Mouse (Mus musculus) intestine, embryonic 15.5 days (tissue): ENCODE results near the gene Smlr1. TPM values are rescaled to one million over a fixed set of nuclear protein-coding genes. Genes with fewer than 3 reads are reported as not detected.

Source experiments
- ATAC-seq: fragments of 200-750 bp; cut with Nextera tagmentation; 2 replicates; pipeline ENCODE4 v1.8.0; 2017; ENCODE audit warnings: moderate TSS enrichment, moderate library complexity
- H3K27ac ChIP-seq: fragments of 300-500 bp; sonication (generic); 2 replicates; pipeline ENCODE4 v1.5.1; 2015; ENCODE audit warnings: mild to moderate bottlenecking, inconsistent platforms
- H3K27me3 ChIP-seq: fragments of 300-500 bp; sonication (generic); replicated peaks from 2 replicates; pipeline ENCODE4 v1.6.1; 2015; ENCODE audit warnings: inconsistent platforms
- H3K36me3 ChIP-seq: fragments of 300-500 bp; sonication (generic); 2 replicates; pipeline ENCODE4 v1.6.1; 2015; ENCODE audit warnings: inconsistent platforms
- H3K4me1 ChIP-seq: fragments of 300-500 bp; sonication (generic); replicated peaks from 2 replicates; pipeline ENCODE4 v1.6.1; 2015; ENCODE audit warnings: inconsistent platforms
- H3K4me2 ChIP-seq: fragments of 300-500 bp; sonication (generic); replicated peaks from 2 replicates; pipeline ENCODE4 v1.6.1; 2015; ENCODE audit warnings: mild to moderate bottlenecking, inconsistent platforms
- H3K4me3 ChIP-seq: fragments of 300-500 bp; sonication (generic); replicated peaks from 2 replicates; pipeline ENCODE4 v1.5.1; 2015; ENCODE audit warnings: inconsistent platforms
- H3K9ac ChIP-seq: fragments of 300-500 bp; sonication (generic); 2 replicates; pipeline ENCODE4 v1.6.1; 2015; ENCODE audit warnings: inconsistent platforms
- H3K9me3 ChIP-seq: fragments of 300-500 bp; sonication (generic); 2 replicates; pipeline ENCODE4 v1.6.1; 2016; ENCODE audit warnings: inconsistent platforms
- WGBS: fragments of 180-500 bp; shearing (Covaris S2); methylation state at CpG from one replicate; pipeline ENCODE4 v1.1.7; 2015; 5-methylcytosine and 5-hydroxymethylcytosine counted together
- polyA plus RNA-seq: library from polyadenylated mRNA; unstranded; fragments of >200 nt; fragmentation: Nextera tagmentation; extraction: Ambion mirVana; gene quantifications from 2 replicates; pipeline ENCODE4 v1.2.1, GENCODE M21; 2015

Smlr1 gene
- polyA plus RNA-seq = 9.3 and 12.8 TPM in 2 replicates

GRCm38 (mm10) chr10:25535891-25536331 is at the start of gene Smlr1:
Gene Smlr1 (minus strand): TSS chr10:25536267.
- Histone ChIP-seq H3K27ac (0 out of 2 replicates have a peak within 1 kb of the TSS, but pooled peaks have one; percentile 54), H3K4me3 (no peak within 1 kb of the TSS), H3K36me3 (no peaks in the 10 kb centered on the region), H3K9ac (no peak within 1 kb of the TSS), H3K9me3 (no peaks in the 10 kb centered on the region), H3K27me3 (no peaks in the 10 kb centered on the region), H3K4me2 (no peak within 1 kb of the TSS), H3K4me1 (0 out of 2 replicates have a peak, but pooled peaks cover 3% of the 10 kb centered on the region)
- WGBS = 82% methylated on average over 10 of the region's 10 CpGs
- peak; percentile 55 for ATAC-seq

- no peak overlapping the region for H3K27ac ChIP-seq
- H3K27me3 ChIP-seq = no peaks in the 10 kb centered on the region
- no peak for ATAC-seq
- H3K9me3 ChIP-seq = no peaks in the 10 kb centered on the region
- no peaks in the 10 kb centered on the region for H3K4me1 ChIP-seq
- H3K36me3 ChIP-seq = no peaks in the 10 kb centered on the region
- H3K9ac ChIP-seq = no peak overlapping the region
- H3K4me2 ChIP-seq = no peak overlapping the region
- no peak overlapping the region for H3K4me3 ChIP-seq
- 92% methylated on average over 6 of the region's 6 CpGs for WGBS
Observed at GRCm38 (mm10) chr10:25584899-25585298, 48.8 kb upstream of the Smlr1 start.

DNA sequence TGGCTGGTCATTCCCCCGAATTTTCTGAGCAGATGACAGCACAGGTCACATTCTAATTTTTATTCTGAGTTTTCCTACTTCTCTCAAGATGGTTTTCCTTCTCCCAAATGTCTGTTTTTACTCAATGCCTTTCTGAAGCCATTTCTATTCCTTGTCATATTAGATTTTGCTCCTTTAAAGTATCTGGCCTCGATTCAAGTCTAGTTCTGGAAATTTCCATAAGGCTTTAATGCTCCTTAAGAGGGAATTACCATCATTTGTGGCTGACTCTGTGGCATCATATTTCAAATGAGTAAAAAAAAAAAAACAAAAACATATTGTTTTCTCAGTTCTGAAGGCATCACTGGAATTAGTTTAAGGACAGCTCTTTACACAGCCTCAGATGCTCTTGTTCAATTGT is 44.0 kb upstream of the Smlr1 start:
- no peak overlapping the region for H3K4me2 ChIP-seq
- no peak overlapping the region for H3K9ac ChIP-seq
- ATAC-seq = no peak
- no peaks in the 10 kb centered on the region for H3K4me1 ChIP-seq
- no peak overlapping the region for H3K4me3 ChIP-seq
- no peak overlapping the region for H3K27ac ChIP-seq
- H3K36me3 ChIP-seq = no peaks in the 10 kb centered on the region
- H3K27me3 ChIP-seq = no peaks in the 10 kb centered on the region
- WGBS = 69% methylated on average over 2 of the region's 2 CpGs
- H3K9me3 ChIP-seq = no peaks in the 10 kb centered on the region

GRCm38 (mm10) chr10:25571319-25572240 is 35.5 kb upstream of the Smlr1 start:
- no peaks in the 10 kb centered on the region for H3K27me3 ChIP-seq
- H3K36me3 ChIP-seq = no peaks in the 10 kb centered on the region
- H3K4me2 ChIP-seq = no peak overlapping the region
- H3K27ac ChIP-seq = no peak overlapping the region
- no peak for ATAC-seq
- H3K4me3 ChIP-seq = no peak overlapping the region
- no peak overlapping the region for H3K9ac ChIP-seq
- no peaks in the 10 kb centered on the region for H3K4me1 ChIP-seq
- whole genome bisulfite sequencing = 76% methylated on average over 9 of the region's 9 CpGs
- no peaks in the 10 kb centered on the region for H3K9me3 ChIP-seq

GRCm38 (mm10) chr10:25552936-25553335 is 16.9 kb upstream of the Smlr1 start:
- H3K9me3 ChIP-seq = no peaks in the 10 kb centered on the region
- H3K9ac ChIP-seq = no peak overlapping the region
- H3K36me3 ChIP-seq = no peaks in the 10 kb centered on the region
- no peaks in the 10 kb centered on the region for H3K4me1 ChIP-seq
- no peak overlapping the region for H3K27ac ChIP-seq
- H3K27me3 ChIP-seq = no peaks in the 10 kb centered on the region
- no peak for ATAC-seq
- no peak overlapping the region for H3K4me2 ChIP-seq
- WGBS = 39% methylated on average over 4 of the region's 4 CpGs
- no peak overlapping the region for H3K4me3 ChIP-seq

GRCm38 (mm10) chr10:25541097-25541496 is 5.0 kb upstream of the Smlr1 start:
- Histone ChIP-seq H3K36me3 (no peaks in the 10 kb centered on the region), H3K4me1 (no peaks in the 10 kb centered on the region), H3K27me3 (no peaks in the 10 kb centered on the region), H3K9ac (no peak overlapping the region), H3K4me2 (no peak overlapping the region), H3K9me3 (no peaks in the 10 kb centered on the region), H3K27ac (no peak overlapping the region), H3K4me3 (no peak overlapping the region)
- ATAC-seq = no peak
- WGBS = 94% methylated on average over 3 of the region's 3 CpGs

GRCm38 (mm10) chr10:25539771-25540168 is 3.7 kb upstream of the Smlr1 start:
- Histone ChIP-seq H3K27ac (0 out of 2 replicates have a peak overlapping the region, but pooled peaks have one; percentile 33), H3K4me2 (no peak overlapping the region), H3K27me3 (no peaks in the 10 kb centered on the region), H3K9ac (no peak overlapping the region), H3K4me1 (no peaks in the 10 kb centered on the region), H3K4me3 (no peak overlapping the region), H3K36me3 (no peaks in the 10 kb centered on the region), H3K9me3 (no peaks in the 10 kb centered on the region)
- peak; percentile 86 for ATAC-seq
- WGBS = 63% methylated on average over 6 of the region's 6 CpGs

GRCm38 (mm10) chr10:25539146-25539770 is 3.2 kb upstream of the Smlr1 start:
- Histone ChIP-seq H3K27me3 (no peaks in the 10 kb centered on the region), H3K4me3 (no peak overlapping the region), H3K9ac (no peak overlapping the region), H3K4me2 (no peak overlapping the region), H3K9me3 (no peaks in the 10 kb centered on the region), H3K4me1 (no peaks in the 10 kb centered on the region), H3K36me3 (no peaks in the 10 kb centered on the region), H3K27ac (0 out of 2 replicates have a peak overlapping the region, but pooled peaks have one; percentile 33)
- peak; percentile 35 for ATAC-seq
- WGBS = 68% methylated on average over 4 of the region's 4 CpGs

DNA sequence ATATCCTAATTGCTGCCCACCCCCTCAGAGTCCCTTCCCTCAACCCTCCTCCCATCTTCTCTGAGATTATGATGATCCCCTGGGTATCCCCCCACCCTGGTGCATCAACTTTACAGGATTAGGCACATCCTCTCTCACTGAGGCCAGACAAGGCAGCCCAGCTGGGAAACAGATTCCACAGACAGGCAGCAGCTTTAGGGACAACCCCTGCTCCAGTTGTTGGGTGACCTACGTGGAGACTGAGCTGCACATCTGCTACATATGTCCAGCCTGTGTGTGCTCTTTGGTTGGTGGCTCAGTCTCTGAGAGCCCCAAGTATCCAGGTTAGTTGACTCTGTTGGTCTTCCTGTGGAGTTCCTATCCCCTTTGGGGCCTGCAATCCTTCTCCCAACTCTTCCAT is 2.7 kb upstream of the Smlr1 start:
- ATAC-seq = no peak
- no peak overlapping the region for H3K9ac ChIP-seq
- H3K4me3 ChIP-seq = no peak overlapping the region
- H3K27ac ChIP-seq = no peak overlapping the region
- no peak overlapping the region for H3K4me2 ChIP-seq
- H3K36me3 ChIP-seq = no peaks in the 10 kb centered on the region
- H3K27me3 ChIP-seq = no peaks in the 10 kb centered on the region
- WGBS = 67% methylated on average over 1 of the region's 1 CpGs
- H3K4me1 ChIP-seq = no peaks in the 10 kb centered on the region
- no peaks in the 10 kb centered on the region for H3K9me3 ChIP-seq

GRCm38 (mm10) chr10:25536621-25537020 is 554 bp upstream of the Smlr1 start:
- no peak overlapping the region for H3K9ac ChIP-seq
- no peak overlapping the region for H3K4me3 ChIP-seq
- WGBS = 83% methylated on average over 6 of the region's 6 CpGs
- 0 out of 2 replicates have a peak, but pooled peaks cover 2% of the 10 kb centered on the region for H3K4me1 ChIP-seq
- H3K27me3 ChIP-seq = no peaks in the 10 kb centered on the region
- no peak overlapping the region for H3K4me2 ChIP-seq
- no peak overlapping the region for H3K27ac ChIP-seq
- H3K9me3 ChIP-seq = no peaks in the 10 kb centered on the region
- no peaks in the 10 kb centered on the region for H3K36me3 ChIP-seq
- no peak for ATAC-seq

- Histone ChIP-seq H3K9me3 (no peaks in the 10 kb centered on the region), H3K4me3 (no peak overlapping the region), H3K27ac (no peak overlapping the region), H3K4me2 (no peak overlapping the region), H3K4me1 (0 out of 2 replicates have a peak, but pooled peaks cover 3% of the 10 kb centered on the region), H3K36me3 (no peaks in the 10 kb centered on the region), H3K27me3 (no peaks in the 10 kb centered on the region), H3K9ac (no peak overlapping the region)
- 84% methylated on average over 5 of the region's 5 CpGs for WGBS
- ATAC-seq = no peak
Observed at GRCm38 (mm10) chr10:25534467-25534866, 1.6 kb downstream of the Smlr1 start.

DNA sequence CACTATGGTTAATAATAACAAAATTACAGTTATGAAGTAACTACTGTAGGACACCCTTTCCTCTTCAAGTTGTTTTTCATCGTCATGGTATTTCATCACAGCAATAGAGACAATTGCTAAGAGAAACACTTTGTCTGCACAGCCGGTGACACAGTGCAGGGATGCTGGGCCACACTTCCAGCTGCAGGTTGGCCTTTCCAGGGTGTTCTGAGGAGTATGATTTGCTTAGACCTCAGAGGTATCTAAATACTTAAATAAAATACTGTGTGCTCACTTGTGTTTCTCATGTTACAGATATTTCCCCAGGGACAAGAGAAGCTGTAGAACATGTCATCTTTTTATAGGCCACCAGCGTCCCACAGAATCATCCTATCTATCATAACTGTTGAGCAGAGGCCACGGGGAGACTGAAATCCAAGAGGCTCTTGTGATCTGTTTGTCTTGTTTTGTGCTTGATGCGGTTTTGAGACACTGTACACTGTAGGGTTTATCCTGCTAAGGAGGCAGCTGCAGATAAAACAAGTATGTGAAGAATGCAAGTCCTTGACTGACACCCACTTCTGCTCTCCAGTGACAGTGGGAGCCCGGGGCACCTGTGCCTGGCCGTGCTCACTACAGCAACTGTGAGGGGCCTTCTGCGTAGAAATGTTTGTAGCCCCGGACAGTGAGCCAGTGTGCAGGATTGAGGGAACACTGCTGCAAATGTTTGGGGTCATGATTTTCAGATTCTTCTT is 2.4 kb downstream of the Smlr1 start:
- 57% methylated on average over 9 of the region's 9 CpGs for WGBS
- ATAC-seq = no peak
- H3K4me2 ChIP-seq = no peak overlapping the region

More for the DNA sequence above, 2.4 kb downstream of the Smlr1 start:
- no peaks in the 10 kb centered on the region for H3K36me3 ChIP-seq
- H3K27ac ChIP-seq = no peak overlapping the region
- no peak overlapping the region for H3K4me3 ChIP-seq
- no peaks in the 10 kb centered on the region for H3K9me3 ChIP-seq
- no peaks in the 10 kb centered on the region for H3K27me3 ChIP-seq
- 0 out of 2 replicates have a peak, but pooled peaks cover 3% of the 10 kb centered on the region for H3K4me1 ChIP-seq
- no peak overlapping the region for H3K9ac ChIP-seq
